Mouse (Mus musculus): ENCODE results near the gene Nkap. TPM values are rescaled to one million over a fixed set of nuclear protein-coding genes. Genes with fewer than 3 reads are reported as not detected.
"Not testable (repeated sequence)": the region's sequence is repeated elsewhere in the genome, so short reads cannot be mapped to it uniquely, and the experiment has no call there.

Nkap gene
- polyA plus RNA-seq, 1 experiment from 2014 or later, result 6.8 TPM

DNA sequence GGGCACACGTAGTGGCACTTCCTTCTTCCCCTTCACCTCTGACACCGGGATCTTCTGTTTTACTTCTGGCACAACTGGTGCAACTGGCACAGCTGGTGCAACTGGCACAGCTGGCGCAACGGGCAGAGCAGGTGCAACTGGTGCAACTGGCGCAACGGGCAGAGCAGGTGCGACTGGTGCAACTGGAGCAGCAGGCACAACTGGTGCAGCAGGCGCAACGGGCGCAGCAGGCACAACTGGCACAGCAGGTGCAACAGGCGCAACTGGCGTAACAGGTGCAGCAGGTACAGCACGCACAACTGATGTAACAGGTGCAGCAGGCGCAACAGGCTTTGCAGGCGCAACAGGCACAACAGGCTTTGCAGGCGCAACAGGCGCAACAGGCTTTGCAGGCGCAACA is 36.5 kb downstream of the Nkap start:
- no peaks in the 10 kb centered on the region for H3K36me3 ChIP-seq
- WGBS (ENCODE audit: insufficient replicate concordance), result 81% methylated on average over 18 of the region's 18 CpGs
- no peak overlapping the region for H3K27ac ChIP-seq
- no peaks in the 10 kb centered on the region for H3K9me3 ChIP-seq (replicated peaks)
- no peak overlapping the region for H3K4me2 ChIP-seq
- H3K4me3 ChIP-seq (replicated peaks), result no peak overlapping the region
- no peak overlapping the region for H3K9ac ChIP-seq
- no peaks in the 10 kb centered on the region for H3K27me3 ChIP-seq
- H3K4me1 ChIP-seq (replicated peaks), result no peaks in the 10 kb centered on the region
- ATAC-seq (ENCODE audit: low read depth), result no peak
- no peak for DNase-seq

- no peak overlapping the region for H3K4me3 ChIP-seq (replicated peaks)
- no peak overlapping the region for H3K27ac ChIP-seq
- no peaks in the 10 kb centered on the region for H3K9me3 ChIP-seq (replicated peaks)
- H3K4me2 ChIP-seq, result no peak overlapping the region
- no peaks in the 10 kb centered on the region for H3K4me1 ChIP-seq (replicated peaks)
- H3K36me3 ChIP-seq, result no peaks in the 10 kb centered on the region
- DNase-seq (peak; percentile 15), ATAC-seq (ENCODE audit: low read depth) (no peak)
- 35% methylated on average over 3 of the region's 3 CpGs for WGBS (ENCODE audit: insufficient replicate concordance)
- no peaks in the 10 kb centered on the region for H3K27me3 ChIP-seq
- H3K9ac ChIP-seq, result no peak overlapping the region
Measured at GRCm38 (mm10) chrX:37167085-37167484, 40.5 kb downstream of the Nkap start.

GRCm38 (mm10) chrX:37168742-37169141 is 42.1 kb downstream of the Nkap start, which contains the start of gene Akap14:
Gene Akap14, minus strand, starts transcription at chrX:37168842.
- WGBS (ENCODE audit: insufficient replicate concordance), result 47% methylated on average over 5 of the region's 5 CpGs
- H3K4me2 ChIP-seq, result no peak within 1 kb of the TSS
- H3K4me1 ChIP-seq (replicated peaks), result no peaks in the 10 kb centered on the region
- no peak within 1 kb of the TSS for H3K9ac ChIP-seq
- H3K4me3 ChIP-seq (replicated peaks), result no peak within 1 kb of the TSS
- H3K9me3 ChIP-seq (replicated peaks), result no peaks in the 10 kb centered on the region
- ATAC-seq (ENCODE audit: low read depth) (no peak), DNase-seq (no peak)
- H3K27ac ChIP-seq, result no peak within 1 kb of the TSS
- H3K27me3 ChIP-seq, result no peaks in the 10 kb centered on the region
- no peaks in the 10 kb centered on the region for H3K36me3 ChIP-seq

GRCm38 (mm10) chrX:37184401-37184800 is 57.8 kb downstream of the Nkap start:
- DNase-seq; H3K4me2 ChIP-seq; H3K4me1 ChIP-seq (replicated peaks); H3K27me3 ChIP-seq; H3K27ac ChIP-seq; ATAC-seq (ENCODE audit: low read depth); H3K9ac ChIP-seq; H3K4me3 ChIP-seq (replicated peaks); H3K36me3 ChIP-seq; H3K9me3 ChIP-seq (replicated peaks): not testable (repeated sequence)
- 37% methylated on average over 8 of the region's 8 CpGs for WGBS (ENCODE audit: insufficient replicate concordance)

- Histone ChIP-seq H3K4me1 (replicated peaks) (peaks cover 8% of the 10 kb centered on the region), H3K9me3 (replicated peaks) (no peaks in the 10 kb centered on the region), H3K36me3 (peaks cover 2% of the 10 kb centered on the region; the same call in 1 of the 2 replicates), H3K27me3 (no peaks in the 10 kb centered on the region), H3K4me3 (replicated peaks) (peak overlapping the region; percentile 70), H3K4me2 (peak overlapping the region; percentile 75), H3K9ac (peak overlapping the region; percentile 71), H3K27ac (no peak overlapping the region)
- DNase-seq (no peak), ATAC-seq (ENCODE audit: low read depth) (peak; percentile 41)
- WGBS (ENCODE audit: insufficient replicate concordance), result 8% methylated on average over 20 of the region's 20 CpGs
Measured at GRCm38 (mm10) chrX:37190755-37191104, 64.1 kb downstream of the Nkap start.

- H3K4me1 ChIP-seq (replicated peaks), result peaks cover 8% of the 10 kb centered on the region
- DNase-seq (peak; percentile 72), ATAC-seq (ENCODE audit: low read depth) (peak; percentile 91)
- H3K9me3 ChIP-seq (replicated peaks), result no peaks in the 10 kb centered on the region
- peak within 1 kb of the TSS; percentile 75 for H3K4me2 ChIP-seq
- peak within 1 kb of the TSS; percentile 75 for H3K9ac ChIP-seq
- no peaks in the 10 kb centered on the region for H3K27me3 ChIP-seq
- peak within 1 kb of the TSS; percentile 70 for H3K4me3 ChIP-seq (replicated peaks)
- peaks cover 2% of the 10 kb centered on the region; the same call in 1 of the 2 replicates for H3K36me3 ChIP-seq
- no peak within 1 kb of the TSS for H3K27ac ChIP-seq
- WGBS (ENCODE audit: insufficient replicate concordance), result 12% methylated on average over 63 of the region's 63 CpGs
Measured at GRCm38 (mm10) chrX:37191105-37191743, 64.6 kb downstream of the Nkap start, which contains the start of the genes Ndufa1 and Rnf113a1. Gene Ndufa1, minus strand, starts transcription at chrX:37191163. Gene Rnf113a1, plus strand, starts transcription at chrX:37191245.

GRCm38 (mm10) chrX:37191744-37192379 is 65.3 kb downstream of the Nkap start:
- ATAC-seq (ENCODE audit: low read depth) (0 out of 2 replicates have a peak, but pooled peaks have one; percentile 17), DNase-seq (peak; percentile 3)
- no peak overlapping the region for H3K27ac ChIP-seq

GRCm38 (mm10) chrX:37198676-37199075 is 72.1 kb downstream of the Nkap start:
- Histone ChIP-seq H3K4me1 (replicated peaks) (no peaks in the 10 kb centered on the region), H3K27ac (no peak overlapping the region), H3K27me3 (no peaks in the 10 kb centered on the region), H3K4me2 (no peak overlapping the region), H3K9me3 (replicated peaks) (no peaks in the 10 kb centered on the region), H3K4me3 (replicated peaks) (no peak overlapping the region), H3K36me3 (no peaks in the 10 kb centered on the region), H3K9ac (no peak overlapping the region)
- DNase-seq (no peak), ATAC-seq (ENCODE audit: low read depth) (no peak)
- 49% methylated on average over 8 of the region's 8 CpGs for WGBS (ENCODE audit: insufficient replicate concordance)

More at GRCm38 (mm10) chrX:37191744-37192379, 65.3 kb downstream of the Nkap start:
- Histone ChIP-seq H3K36me3 (peaks cover 2% of the 10 kb centered on the region; the same call in 1 of the 2 replicates), H3K9ac (peak overlapping the region; percentile 75), H3K4me2 (peak overlapping the region; percentile 75), H3K9me3 (replicated peaks) (no peaks in the 10 kb centered on the region), H3K4me3 (replicated peaks) (peak overlapping the region; percentile 70), H3K4me1 (replicated peaks) (peaks cover 8% of the 10 kb centered on the region), H3K27me3 (no peaks in the 10 kb centered on the region)
- 20% methylated on average over 28 of the region's 28 CpGs for WGBS (ENCODE audit: insufficient replicate concordance)

Other genes with a start within 250 kb of the Nkap start
- gene Nkrf, start 223.9 kb upstream of the Nkap start, polyA plus RNA-seq (2015; fragmentation: Nextera tagmentation; extraction: Ambion mirVana), result 1.1 and 1.4 TPM in 2 replicates
- gene Sept6, start 135.0 kb upstream of the Nkap start, polyA plus RNA-seq (2015; fragmentation: Nextera tagmentation; extraction: Ambion mirVana), result 5.0 and 5.9 TPM in 2 replicates
- 0.14 TPM in 1 of 2 replicates, not detected in the other for gene Sowahd, start 78.0 kb upstream of the Nkap start, polyA plus RNA-seq (2015; fragmentation: Nextera tagmentation; extraction: Ambion mirVana)
- gene Rpl39, start 41.4 kb upstream of the Nkap start, polyA plus RNA-seq (2015; fragmentation: Nextera tagmentation; extraction: Ambion mirVana), result 514 and 551 TPM in 2 replicates
- gene Upf3b, start 16.5 kb upstream of the Nkap start, polyA plus RNA-seq (2015; fragmentation: Nextera tagmentation; extraction: Ambion mirVana), result 13.0 and 14.7 TPM in 2 replicates
- gene Akap14, start 42.0 kb downstream of the Nkap start, polyA plus RNA-seq (2015; fragmentation: Nextera tagmentation; extraction: Ambion mirVana), result not detected in 2 replicates
- gene Ndufa1, start 64.4 kb downstream of the Nkap start, polyA plus RNA-seq (2015; fragmentation: Nextera tagmentation; extraction: Ambion mirVana), result 227 and 254 TPM in 2 replicates
- 3.0 and 3.6 TPM in 2 replicates for gene Rnf113a1, start 64.5 kb downstream of the Nkap start, polyA plus RNA-seq (2015; fragmentation: Nextera tagmentation; extraction: Ambion mirVana)
- gene Gm9, start 84.2 kb downstream of the Nkap start, polyA plus RNA-seq (2015; fragmentation: Nextera tagmentation; extraction: Ambion mirVana), result not detected in 2 replicates
- gene Rhox1, start 95.5 kb downstream of the Nkap start, polyA plus RNA-seq (2015; fragmentation: Nextera tagmentation; extraction: Ambion mirVana), result not detected in 2 replicates
- not detected in 2 replicates for gene Rhox2a, start 118.2 kb downstream of the Nkap start, polyA plus RNA-seq (2015; fragmentation: Nextera tagmentation; extraction: Ambion mirVana)
- not detected in 2 replicates for gene Rhox3a, start 123.1 kb downstream of the Nkap start, polyA plus RNA-seq (2015; fragmentation: Nextera tagmentation; extraction: Ambion mirVana)
- not detected in 2 replicates for gene Rhox4a, start 138.5 kb downstream of the Nkap start, polyA plus RNA-seq (2015; fragmentation: Nextera tagmentation; extraction: Ambion mirVana)

Data from liver, embryonic 13.5 days (tissue).